Mouse (Mus musculus) megakaryocyte, embryonic 14.5 days (primary cell): ENCODE data around the gene Cdca7l.

Experiments used
- FLI1 ChIP-seq: IDR thresholded peaks from 2 replicates; pipeline ENCODE4 v1.6.1; 2012; ENCODE audit warnings: low read length, inconsistent platforms, mixed read lengths
- GATA1 ChIP-seq: IDR thresholded peaks from 3 replicates; pipeline ENCODE4 v1.6.1; 2012; ENCODE audit warnings: mixed read lengths, low read length, inconsistent platforms, borderline replicate concordance

DNA sequence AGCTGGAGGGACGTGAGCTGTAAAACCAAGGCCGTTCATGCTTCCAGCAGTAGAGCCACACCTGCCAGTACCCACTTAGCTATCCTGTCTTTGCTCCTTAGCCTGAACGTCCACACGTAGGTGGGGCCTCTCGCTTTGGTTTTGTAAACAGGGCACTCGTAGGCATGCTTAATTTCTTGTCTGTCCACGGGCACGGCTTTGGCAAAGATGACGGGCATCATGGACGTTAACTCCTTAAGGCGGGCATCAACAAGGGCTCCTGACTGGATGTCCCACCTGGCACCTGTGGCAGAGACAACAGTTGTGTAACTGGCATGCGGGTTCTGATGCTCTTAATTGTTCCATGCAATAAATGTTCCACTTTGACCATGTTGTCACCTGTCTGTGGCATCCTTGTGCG is 74.3 kb downstream of the Cdca7l start:
- TF ChIP-seq FLI1: no peak
- no peak for TF ChIP-seq GATA1
